ENCODE assay signal across 18 mouse cellular contexts in the genomic region with DNA sequence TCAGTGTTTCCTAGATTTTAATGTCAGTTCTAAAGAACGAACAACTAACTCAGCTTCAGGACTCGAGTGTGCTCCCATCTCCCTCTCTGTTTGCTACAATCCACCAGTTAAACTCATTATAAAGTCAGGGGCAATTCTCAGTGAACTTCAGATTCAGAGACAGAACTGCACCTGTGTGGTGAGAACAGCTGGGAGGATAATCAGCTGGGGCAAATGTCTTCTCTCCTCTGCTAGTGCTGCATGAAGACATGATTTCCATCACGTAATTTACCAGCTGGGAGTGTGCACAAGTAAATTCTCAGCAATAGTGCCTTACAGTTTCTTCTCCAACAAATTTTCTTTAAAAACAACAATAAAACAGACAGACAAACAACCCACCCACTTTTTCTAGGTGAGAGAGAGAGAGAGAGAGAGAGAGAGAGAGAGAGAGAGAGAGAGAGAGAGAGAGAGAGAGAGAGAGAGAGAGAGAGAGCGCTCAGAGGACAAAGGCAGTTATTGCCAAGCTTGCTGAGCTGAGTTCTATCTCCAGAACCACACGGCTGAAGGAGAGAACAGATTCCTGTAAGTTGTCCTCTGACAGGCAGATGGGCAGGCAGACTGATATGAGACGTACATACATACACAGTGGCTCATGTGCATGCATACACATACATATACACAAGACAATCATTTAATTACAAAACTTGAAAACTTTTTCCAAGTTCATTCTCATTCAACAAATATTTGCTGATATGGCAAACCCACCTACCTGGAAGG.
DNase-seq lines count a peak whose midpoint lies in the region; ATAC-seq and TF ChIP-seq lines count a peak whose summit lies in the region.
"Had no signal": no experiment of that assay in that cellular context is flagged by ENCODE, and none has a peak within 500 bp of the region (broad histone marks: within the 10 kb centered on the region; RNA-seq: fewer than 3 reads in every experiment).

No protein-coding gene starts in this region.

- H3K27me3 ChIP-seq in forebrain, embryonic 14.5 days (replicated peaks; ENCODE audit: control insufficient read depth, insufficient read depth, low read length) = no peaks in the 10 kb centered on the region
- no peaks in the 10 kb centered on the region for H3K27me3 ChIP-seq in forebrain, embryonic 12.5 days
- no peaks in the 10 kb centered on the region for H3K27me3 ChIP-seq in midbrain, embryonic 13.5 days
- H3K27me3 ChIP-seq in midbrain, postnatal 0 days (ENCODE audit: insufficient read depth, low read length) = no peaks in the 10 kb centered on the region
- H3K27me3 ChIP-seq in limb, embryonic 14.5 days (ENCODE audit: control insufficient read depth, insufficient read depth, low read length) = no peaks in the 10 kb centered on the region
- H3K27me3 ChIP-seq: embryonic facial prominence, embryonic 13.5 days; hindbrain, embryonic 12.5 days; limb, embryonic 12.5 days had no signal

- whole genome bisulfite sequencing in forebrain, embryonic 14.5 days = 71% methylated on average over 6 of the region's 6 CpGs
- 77% methylated on average over 6 of the region's 6 CpGs for WGBS in forebrain, embryonic 12.5 days
- 69% methylated on average over 6 of the region's 6 CpGs for WGBS in midbrain, embryonic 13.5 days
- WGBS in midbrain, postnatal 0 days = 49% methylated on average over 6 of the region's 6 CpGs
- 65% methylated on average over 6 of the region's 6 CpGs for WGBS in limb, embryonic 14.5 days

- ATAC-seq in forebrain, embryonic 14.5 days = 0 out of 2 replicates have a peak, but pooled peaks have one; percentile 30
- no peak for ATAC-seq in forebrain, embryonic 12.5 days (ENCODE audit: low FRiP score)
- peak; percentile 15; the same call in 1 of the 2 replicates for ATAC-seq in midbrain, embryonic 13.5 days
- no peak; the same call in 1 of the 2 replicates for ATAC-seq in midbrain, postnatal 0 days (ENCODE audit: low FRiP score)
- 0 out of 2 replicates have a peak, but pooled peaks have one; percentile 62 for ATAC-seq in limb, embryonic 14.5 days (ENCODE audit: low FRiP score, low read depth)
- ATAC-seq: intestine, embryonic 16.5 days had no signal

- H3K4me2 ChIP-seq in forebrain, embryonic 14.5 days (ENCODE audit: low read length) = no peak overlapping the region
- H3K4me2 ChIP-seq in forebrain, embryonic 12.5 days = no peak overlapping the region
- no peak overlapping the region for H3K4me2 ChIP-seq in midbrain, embryonic 13.5 days (replicated peaks)
- no peak overlapping the region for H3K4me2 ChIP-seq in midbrain, postnatal 0 days (ENCODE audit: low read depth, low read length, poor library complexity, severe bottlenecking)
- H3K4me2 ChIP-seq in limb, embryonic 14.5 days (replicated peaks; ENCODE audit: low read depth, low read length, severe bottlenecking) = no peak overlapping the region
- H3K4me2 ChIP-seq: embryonic facial prominence, embryonic 13.5 days; hindbrain, embryonic 12.5 days; limb, embryonic 12.5 days had no signal

- no peak for TF ChIP-seq POLR2A in brain, embryonic 14.5 days (IDR thresholded peaks at IDR 0.05; ENCODE audit: borderline replicate concordance, extremely low read depth, insufficient read depth, insufficient read length, poor library complexity, severe bottlenecking)
- TF ChIP-seq POLR2A in limb, embryonic 14.5 days (IDR thresholded peaks at IDR 0.05; ENCODE audit: borderline replicate concordance, extremely low read depth, insufficient read depth, insufficient read length) = no peak

- peaks cover 4% of the 10 kb centered on the region for H3K4me1 ChIP-seq in forebrain, embryonic 14.5 days (ENCODE audit: control insufficient read depth, insufficient read depth, low read length)
- H3K4me1 ChIP-seq in forebrain, embryonic 12.5 days = peaks cover 10% of the 10 kb centered on the region; the same call in 1 of the 2 replicates
- peaks cover 11% of the 10 kb centered on the region for H3K4me1 ChIP-seq in midbrain, embryonic 13.5 days (replicated peaks)
- H3K4me1 ChIP-seq in midbrain, postnatal 0 days (ENCODE audit: insufficient read depth, low read length) = no peaks in the 10 kb centered on the region
- H3K4me1 ChIP-seq in limb, embryonic 14.5 days (ENCODE audit: control insufficient read depth, insufficient read depth, low read length) = no peaks in the 10 kb centered on the region
- H3K4me1 ChIP-seq: limb, embryonic 12.5 days had no signal

- peak; percentile 4 for DNase-seq in forebrain, embryonic 14.5 days (ENCODE audit: low spot score)
- no peak for DNase-seq in midbrain, postnatal 0 days (ENCODE audit: low spot score)
- DNase-seq in brain, embryonic 14.5 days (ENCODE audit: low read depth) = peak; percentile 32
- peak; percentile 40 for DNase-seq in limb, embryonic 14.5 days (ENCODE audit: low spot score)
- DNase-seq in heart, adult 18-20 months = no peak
- DNase-seq: adrenal gland, adult 2 months; cerebellum, adult 18-20 months; gastrocnemius, postnatal 14 days; lung, adult 2 months; thymus, postnatal 4 days had no signal

- H3K9me3 ChIP-seq in forebrain, embryonic 14.5 days (replicated peaks; ENCODE audit: control insufficient read depth, low read length) = no peaks in the 10 kb centered on the region
- H3K9me3 ChIP-seq in forebrain, embryonic 12.5 days = no peaks in the 10 kb centered on the region
- H3K9me3 ChIP-seq in midbrain, embryonic 13.5 days = no peaks in the 10 kb centered on the region
- no peaks in the 10 kb centered on the region for H3K9me3 ChIP-seq in midbrain, postnatal 0 days (ENCODE audit: low read length)
- H3K9me3 ChIP-seq in limb, embryonic 14.5 days (ENCODE audit: control insufficient read depth, low read length) = no peaks in the 10 kb centered on the region
- H3K9me3 ChIP-seq: embryonic facial prominence, embryonic 13.5 days; hindbrain, embryonic 12.5 days; limb, embryonic 12.5 days had no signal

- H3K36me3 ChIP-seq in forebrain, embryonic 14.5 days (ENCODE audit: control insufficient read depth, insufficient read depth, low read length) = no peaks in the 10 kb centered on the region
- H3K36me3 ChIP-seq in forebrain, embryonic 12.5 days (replicated peaks) = no peaks in the 10 kb centered on the region
- no peaks in the 10 kb centered on the region for H3K36me3 ChIP-seq in midbrain, embryonic 13.5 days
- no peaks in the 10 kb centered on the region for H3K36me3 ChIP-seq in midbrain, postnatal 0 days (ENCODE audit: insufficient read depth, low read length)
- H3K36me3 ChIP-seq in limb, embryonic 14.5 days (ENCODE audit: control insufficient read depth, insufficient read depth, low read length) = no peaks in the 10 kb centered on the region
- H3K36me3 ChIP-seq: embryonic facial prominence, embryonic 13.5 days; hindbrain, embryonic 12.5 days; limb, embryonic 12.5 days had no signal

- no peak overlapping the region for H3K9ac ChIP-seq in forebrain, embryonic 14.5 days (ENCODE audit: low read length)
- no peak overlapping the region for H3K9ac ChIP-seq in forebrain, embryonic 12.5 days
- no peak overlapping the region for H3K9ac ChIP-seq in midbrain, embryonic 13.5 days (replicated peaks)
- H3K9ac ChIP-seq in midbrain, postnatal 0 days (replicated peaks; ENCODE audit: low read length, poor library complexity, severe bottlenecking) = no peak overlapping the region
- H3K9ac ChIP-seq in limb, embryonic 14.5 days (ENCODE audit: low read depth, low read length, severe bottlenecking) = no peak overlapping the region
- H3K9ac ChIP-seq: embryonic facial prominence, embryonic 13.5 days; hindbrain, embryonic 12.5 days; limb, embryonic 12.5 days had no signal

- TF ChIP-seq CTCF in midbrain, postnatal 0 days (IDR thresholded peaks at IDR 0.05) = no peak
- no peak for TF ChIP-seq CTCF in brain, embryonic 14.5 days (IDR thresholded peaks at IDR 0.05; ENCODE audit: borderline replicate concordance, extremely low read depth, insufficient read depth, insufficient read length)

- no peak overlapping the region for H3K4me3 ChIP-seq in forebrain, embryonic 14.5 days (ENCODE audit: low read depth, low read length)
- no peak overlapping the region for H3K4me3 ChIP-seq in forebrain, embryonic 12.5 days (replicated peaks)
- H3K4me3 ChIP-seq in midbrain, embryonic 13.5 days (replicated peaks) = no peak overlapping the region
- no peak overlapping the region for H3K4me3 ChIP-seq in midbrain, postnatal 0 days (ENCODE audit: low read depth, low read length)
- H3K4me3 ChIP-seq in limb, embryonic 14.5 days (replicated peaks; ENCODE audit: low read length) = no peak overlapping the region
- H3K4me3 ChIP-seq: embryonic facial prominence, embryonic 13.5 days; hindbrain, embryonic 12.5 days; limb, embryonic 12.5 days had no signal

- no peak overlapping the region for H3K27ac ChIP-seq in forebrain, embryonic 14.5 days (ENCODE audit: low read depth, low read length)
- no peak overlapping the region for H3K27ac ChIP-seq in forebrain, embryonic 12.5 days
- H3K27ac ChIP-seq in midbrain, embryonic 13.5 days = no peak overlapping the region
- H3K27ac ChIP-seq in midbrain, postnatal 0 days (ENCODE audit: low read depth, low read length) = no peak overlapping the region
- no peak overlapping the region for H3K27ac ChIP-seq in limb, embryonic 14.5 days (replicated peaks; ENCODE audit: low read depth, low read length)
- H3K27ac ChIP-seq: embryonic facial prominence, embryonic 13.5 days; hindbrain, embryonic 12.5 days; kidney, postnatal 0 days; limb, embryonic 12.5 days; stomach, postnatal 0 days had no signal

Comparison
In these comparisons a context has a peak if more than half of its experiments do, and no peak if none do; other contexts are left out.
1. ATAC-seq: peak in forebrain, embryonic 14.5 days (single experiment), midbrain, embryonic 13.5 days (single experiment) and limb, embryonic 14.5 days (single experiment); none in forebrain, embryonic 12.5 days (single experiment) and midbrain, postnatal 0 days (single experiment).
2. DNase-seq: peak in forebrain, embryonic 14.5 days (single experiment), brain, embryonic 14.5 days (single experiment) and limb, embryonic 14.5 days (single experiment); none in midbrain, postnatal 0 days (single experiment) and heart, adult 18-20 months (0 of 2).